Mouse (Mus musculus): ENCODE data around the gene Ptpn3.

Ptpn3 gene

GRCm38 (mm10) chr4:57263061-57263685 is 38.5 kb downstream of the Ptpn3 start:
- DNase-seq (ENCODE audit: low read depth), result peak; percentile 41

GRCm38 (mm10) chr4:57262451-57262850 is 39.2 kb downstream of the Ptpn3 start:
- no peak for DNase-seq (ENCODE audit: low read depth)

GRCm38 (mm10) chr4:57261813-57262212 is 39.8 kb downstream of the Ptpn3 start:
- no peak for DNase-seq (ENCODE audit: low read depth)

GRCm38 (mm10) chr4:57258159-57259035 is 43.2 kb downstream of the Ptpn3 start:
- no peak for DNase-seq (ENCODE audit: low read depth)

GRCm38 (mm10) chr4:57257409-57257808 is 44.2 kb downstream of the Ptpn3 start:
- no peak for DNase-seq (ENCODE audit: low read depth)

GRCm38 (mm10) chr4:57256761-57257160 is 44.9 kb downstream of the Ptpn3 start:
- DNase-seq (ENCODE audit: low read depth), result no peak

- DNase-seq (ENCODE audit: low read depth), result no peak
Observed at GRCm38 (mm10) chr4:57254412-57254811, 47.2 kb downstream of the Ptpn3 start.

- DNase-seq (ENCODE audit: low read depth), result peak; percentile 11
Observed at GRCm38 (mm10) chr4:57250636-57251035, 51.0 kb downstream of the Ptpn3 start.

GRCm38 (mm10) chr4:57249108-57249507 is 52.5 kb downstream of the Ptpn3 start:
- DNase-seq (ENCODE audit: low read depth), result no peak

- no peak for DNase-seq (ENCODE audit: low read depth)
Observed at GRCm38 (mm10) chr4:57244874-57245273, 56.8 kb downstream of the Ptpn3 start.

GRCm38 (mm10) chr4:57243312-57243711 is 58.3 kb downstream of the Ptpn3 start:
- DNase-seq (ENCODE audit: low read depth), result no peak

GRCm38 (mm10) chr4:57240934-57241333 is 60.7 kb downstream of the Ptpn3 start:
- no peak for DNase-seq (ENCODE audit: low read depth)

- no peak for DNase-seq (ENCODE audit: low read depth)
Observed at GRCm38 (mm10) chr4:57240100-57240499, 61.5 kb downstream of the Ptpn3 start.

- DNase-seq (ENCODE audit: low read depth), result no peak
Observed at GRCm38 (mm10) chr4:57239112-57239511, 62.5 kb downstream of the Ptpn3 start.

GRCm38 (mm10) chr4:57238118-57238517 is 63.5 kb downstream of the Ptpn3 start:
- no peak for DNase-seq (ENCODE audit: low read depth)

- no peak for DNase-seq (ENCODE audit: low read depth)
Observed at GRCm38 (mm10) chr4:57236513-57236912, 65.1 kb downstream of the Ptpn3 start.

- no peak for DNase-seq (ENCODE audit: low read depth)
Observed at GRCm38 (mm10) chr4:57235741-57236140, 65.9 kb downstream of the Ptpn3 start.

GRCm38 (mm10) chr4:57234348-57234747 is 67.3 kb downstream of the Ptpn3 start:
- no peak for DNase-seq (ENCODE audit: low read depth)

- DNase-seq (ENCODE audit: low read depth), result no peak
Observed at GRCm38 (mm10) chr4:57232439-57232838, 69.2 kb downstream of the Ptpn3 start.

- no peak for DNase-seq (ENCODE audit: low read depth)
Observed at GRCm38 (mm10) chr4:57231323-57231722, 70.3 kb downstream of the Ptpn3 start.

GRCm38 (mm10) chr4:57230341-57230740 is 71.3 kb downstream of the Ptpn3 start:
- DNase-seq (ENCODE audit: low read depth), result no peak

- DNase-seq (ENCODE audit: low read depth), result no peak
Observed at GRCm38 (mm10) chr4:57228601-57229520, 72.8 kb downstream of the Ptpn3 start.
